Comparison of ENCODE assay signal across 9 mouse cellular contexts in genomic region chr3:89835362-89835761, GRCm38 (mm10). TPM values are rescaled to one million over a fixed set of nuclear protein-coding genes. Genes with fewer than 3 reads are reported as not detected.
DNase-seq lines count a peak whose midpoint lies in the region; ATAC-seq and TF ChIP-seq lines count a peak whose summit lies in the region.
"Had no signal": no experiment of that assay in that cellular context is flagged by ENCODE, and none has a peak within 500 bp of the region (broad histone marks: within the 10 kb centered on the region; RNA-seq: fewer than 3 reads in every experiment).

No protein-coding gene starts in this region.

- no peak overlapping the region for H3K27ac ChIP-seq in CH12.LX (ENCODE audit: insufficient read depth, low read depth)
- H3K27ac ChIP-seq in heart, adult 2 months, result peak overlapping the region; percentile 64
- peak overlapping the region; percentile 23; the same call in 1 of the 2 replicates for H3K27ac ChIP-seq in kidney, embryonic 15.5 days
- no peak overlapping the region for H3K27ac ChIP-seq in lung, embryonic 14.5 days (ENCODE audit: low read depth)
- no peak overlapping the region for H3K27ac ChIP-seq in hindbrain, embryonic 10.5 days
- H3K27ac ChIP-seq: limb, embryonic 15.5 days had no signal

- no peaks in the 10 kb centered on the region for H3K27me3 ChIP-seq in CH12.LX (replicated peaks)
- peaks cover 5% of the 10 kb centered on the region; the same call in 1 of the 2 replicates for H3K27me3 ChIP-seq in heart, adult 2 months (ENCODE audit: control insufficient read depth, insufficient read depth, low read length)
- peaks cover 49% of the 10 kb centered on the region for H3K27me3 ChIP-seq in kidney, embryonic 15.5 days
- H3K27me3 ChIP-seq in lung, embryonic 14.5 days (ENCODE audit: insufficient read depth, low read length), result peaks cover 33% of the 10 kb centered on the region
- peaks cover 45% of the 10 kb centered on the region for H3K27me3 ChIP-seq in hindbrain, embryonic 10.5 days (ENCODE audit: insufficient read depth, poor library complexity, severe bottlenecking)

- no peak overlapping the region for H3K4me3 ChIP-seq in CH12.LX (replicated peaks in 1 of 3; ENCODE audit: low read depth in 2 of 3, low read length in 2 of 3, poor library complexity in 1 of 3)
- H3K4me3 ChIP-seq in heart, adult 2 months, result no peak overlapping the region
- H3K4me3 ChIP-seq in kidney, embryonic 15.5 days (replicated peaks), result no peak overlapping the region
- no peak overlapping the region for H3K4me3 ChIP-seq in lung, embryonic 14.5 days (ENCODE audit: low read depth, low read length)
- no peak overlapping the region for H3K4me3 ChIP-seq in hindbrain, embryonic 10.5 days
- H3K4me3 ChIP-seq: limb, embryonic 15.5 days had no signal

- in situ Hi-C loops in CH12.LX (cut with MboI; ENCODE audit: low pct_ligation_motif_present, low pct_unique_long_range_greater_than_20kb, low sequenced_read_pairs), result no loop called here

- H3K9me3 ChIP-seq in CH12.LX (replicated peaks; ENCODE audit: low read length), result peaks cover 12% of the 10 kb centered on the region
- H3K9me3 ChIP-seq in kidney, embryonic 15.5 days (replicated peaks), result no peaks in the 10 kb centered on the region
- H3K9me3 ChIP-seq in lung, embryonic 14.5 days (ENCODE audit: low read depth, low read length), result no peaks in the 10 kb centered on the region
- no peaks in the 10 kb centered on the region for H3K9me3 ChIP-seq in hindbrain, embryonic 10.5 days
- H3K9me3 ChIP-seq: limb, embryonic 15.5 days had no signal

- ATAC-seq in kidney, embryonic 15.5 days (replicated peaks; ENCODE audit: low FRiP score), result 0 out of 2 replicates have a peak, but pooled peaks have one; percentile 33
- ATAC-seq in lung, embryonic 14.5 days (ENCODE audit: insufficient read depth), result no peak
- no peak for ATAC-seq in cerebellum, adult (ENCODE audit: insufficient number of reproducible peaks, low FRiP score, low TSS enrichment)
- ATAC-seq in activated CD4-positive, CD25-positive, alpha-beta regulatory T cell, adult 4 months, result no peak

- no peak for TF ChIP-seq RAD21 in CH12.LX (IDR thresholded peaks at IDR 0.05; ENCODE audit: low read depth, low read length)

- DNase-seq in CH12.LX (ENCODE audit: extremely low read depth), result no peak
- DNase-seq in heart, adult 2 months, result peak; percentile 59 to 74
- peak; percentile 39 for DNase-seq in lung, embryonic 14.5 days
- DNase-seq in layer of hippocampus, adult 11-12 months (ENCODE audit: low spot score), result no peak
- DNase-seq in hindbrain, embryonic 10.5 days (ENCODE audit: low spot score), result no peak

- TF ChIP-seq POLR2A in CH12.LX (IDR thresholded peaks at IDR 0.05; ENCODE audit: low read depth, low read length), result no peak
- peak; percentile 37; the same call in 1 of the 2 replicates for TF ChIP-seq POLR2A in heart, adult 2 months (IDR thresholded peaks at IDR 0.05; ENCODE audit: insufficient read depth, low read depth, low read length)

- no peak for TF ChIP-seq CTCF in CH12.LX (conservative IDR thresholded peaks at IDR 0.05 in 1 of 2, IDR thresholded peaks at IDR 0.05 in 1 of 2; ENCODE audit: low read depth in 2 of 2, low read length in 2 of 2)
- TF ChIP-seq CTCF in heart, adult 2 months (IDR thresholded peaks at IDR 0.05), result no peak
- no peak for TF ChIP-seq CTCF in lung, embryonic 14.5 days (IDR thresholded peaks at IDR 0.05; ENCODE audit: low read depth)

- no peaks in the 10 kb centered on the region for H3K36me3 ChIP-seq in CH12.LX (replicated peaks in 1 of 2; ENCODE audit: control insufficient read depth in 1 of 2, insufficient read depth in 1 of 2, low read length in 1 of 2)
- H3K36me3 ChIP-seq in heart, adult 2 months (ENCODE audit: control insufficient read depth, insufficient read depth, low read length), result peaks cover 10% of the 10 kb centered on the region; the same call in 1 of the 2 replicates
- H3K36me3 ChIP-seq in kidney, embryonic 15.5 days, result no peaks in the 10 kb centered on the region
- H3K36me3 ChIP-seq in lung, embryonic 14.5 days (ENCODE audit: insufficient read depth), result no peaks in the 10 kb centered on the region
- H3K36me3 ChIP-seq in hindbrain, embryonic 10.5 days, result no peaks in the 10 kb centered on the region
- H3K36me3 ChIP-seq: limb, embryonic 15.5 days had no signal

- dilution Hi-C loops in CH12.LX (cut with MboI; ENCODE audit: extremely low pct_ligation_motif_present, extremely low pct_unique_long_range_greater_than_20kb, low sequenced_read_pairs), result no loop called here

- H3K4me1 ChIP-seq in CH12.LX (ENCODE audit: control insufficient read depth in 1 of 2, insufficient read depth in 2 of 2), result peaks cover 0 to 10% of the 10 kb centered on the region in 2 experiments; a peak in 2 of 4 replicates
- H3K4me1 ChIP-seq in heart, adult 2 months (ENCODE audit: control insufficient read depth, insufficient read depth, low read length), result peaks cover 12% of the 10 kb centered on the region
- peaks cover 16% of the 10 kb centered on the region for H3K4me1 ChIP-seq in kidney, embryonic 15.5 days
- H3K4me1 ChIP-seq in lung, embryonic 14.5 days (ENCODE audit: insufficient read depth), result no peaks in the 10 kb centered on the region
- H3K4me1 ChIP-seq in hindbrain, embryonic 10.5 days (replicated peaks), result peaks cover 12% of the 10 kb centered on the region

- intact Hi-C loops in heart, adult 2 months (cut with DNase I), result loop anchor here (1.0 kb wide), 1 partner anchor 18 kb away; no protein-coding TSS in a partner anchor

- no peak overlapping the region for H3K9ac ChIP-seq in CH12.LX (ENCODE audit: insufficient read depth, low read depth)
- H3K9ac ChIP-seq in heart, adult 2 months (ENCODE audit: low read depth, low read length), result peak overlapping the region; percentile 17; the same call in 1 of the 2 replicates
- no peak overlapping the region for H3K9ac ChIP-seq in kidney, embryonic 15.5 days
- H3K9ac ChIP-seq in lung, embryonic 14.5 days, result no peak overlapping the region
- H3K9ac ChIP-seq: limb, embryonic 15.5 days had no signal

- 25% methylated on average over 8 of the region's 8 CpGs for WGBS in heart, adult 2 months
- WGBS in kidney, embryonic 15.5 days, result 45% methylated on average over 8 of the region's 8 CpGs
- WGBS in lung, embryonic 14.5 days, result 27% methylated on average over 8 of the region's 8 CpGs
- 50% methylated on average over 8 of the region's 8 CpGs for WGBS in hindbrain, embryonic 10.5 days

- no peak for TF ChIP-seq EP300 in CH12.LX (IDR thresholded peaks at IDR 0.05; ENCODE audit: low read length)
- TF ChIP-seq EP300 in heart, adult 2 months (IDR thresholded peaks at IDR 0.05; ENCODE audit: insufficient read depth, low read depth, low read length), result peak; percentile 80

- H3K4me2 ChIP-seq in CH12.LX (ENCODE audit: insufficient read depth, low read depth, poor library complexity, severe bottlenecking), result 0 out of 2 replicates have a peak overlapping the region, but pooled peaks have one; percentile 2
- no peak overlapping the region for H3K4me2 ChIP-seq in kidney, embryonic 15.5 days
- H3K4me2 ChIP-seq in lung, embryonic 14.5 days, result no peak overlapping the region
- H3K4me2 ChIP-seq: limb, embryonic 15.5 days had no signal

- H3K79me2 ChIP-seq in CH12.LX (replicated peaks; ENCODE audit: control insufficient read depth, extremely low read depth, insufficient read depth, poor library complexity, severe bottlenecking), result no peaks in the 10 kb centered on the region
- no peaks in the 10 kb centered on the region for H3K79me2 ChIP-seq in heart, adult 2 months (replicated peaks; ENCODE audit: control insufficient read depth, insufficient read depth, low read length)

TF ChIP-seq in CH12.LX, 34 proteins besides CTCF, POLR2A, EP300 and RAD21:
- TF ChIP-seq RCOR1 (conservative IDR thresholded peaks at IDR 0.05; ENCODE audit: low read depth, low read length) (no peak), KAT2A (IDR thresholded peaks at IDR 0.05; ENCODE audit: insufficient replicate concordance, low read length) (no peak), NELFE (IDR thresholded peaks at IDR 0.05; ENCODE audit: low read depth, low read length) (no peak), GABPA (IDR thresholded peaks at IDR 0.05; ENCODE audit: insufficient replicate concordance, low read depth, low read length) (no peak), ZC3H11A (IDR thresholded peaks at IDR 0.05; ENCODE audit: low read depth, low read length) (no peak), MAX (IDR thresholded peaks at IDR 0.05; ENCODE audit: low read length) (no peak), BHLHE40 (IDR thresholded peaks at IDR 0.05; ENCODE audit: low read depth, low read length) (no peak), MXI1 (IDR thresholded peaks at IDR 0.05; ENCODE audit: low read depth, low read length) (no peak), JUN (IDR thresholded peaks at IDR 0.05; ENCODE audit: insufficient read depth, low read depth, low read length) (no peak), ZKSCAN1 (IDR thresholded peaks at IDR 0.05; ENCODE audit: borderline replicate concordance, low read depth, low read length) (no peak), TBP (conservative IDR thresholded peaks at IDR 0.05; ENCODE audit: low read depth, low read length) (no peak), ZMIZ1 (IDR thresholded peaks at IDR 0.05; ENCODE audit: low read depth, low read length) (no peak), ETS1 (conservative IDR thresholded peaks at IDR 0.05; ENCODE audit: low read depth, low read length) (no peak), E2F4 (IDR thresholded peaks at IDR 0.05; ENCODE audit: insufficient replicate concordance, low read depth, low read length) (no peak), HCFC1 (IDR thresholded peaks at IDR 0.05; ENCODE audit: low read depth, low read length) (no peak), CHD2 (IDR thresholded peaks at IDR 0.05; ENCODE audit: low read length) (no peak), USF2 (conservative IDR thresholded peaks at IDR 0.05; ENCODE audit: low read depth, low read length) (no peak), PAX5 (IDR thresholded peaks at IDR 0.05; ENCODE audit: low read length) (no peak)

RNA-seq across cellular contexts. Expression of gene She, which starts 4.2 kb away (rescaled TPM):
- total RNA-seq in CH12.LX (2012; rRNA removed) (not detected in 2 replicates), CH12.LX (2014; rRNA removed) (not detected in 2 replicates)
- not detected in 2 replicates for polyA plus RNA-seq in CH12.LX (2012; ENCODE audit: insufficient read length, low read depth)
- 10 to 100 TPM; 12.3 to 13.3 TPM for total RNA-seq in heart, adult 2 months (2021)
- polyA plus RNA-seq in heart, adult 2 months (2012; rRNA removed), result 3.4 and 7.7 TPM in 2 replicates
- polyA plus RNA-seq in kidney, embryonic 15.5 days (2015; fragmentation: Nextera tagmentation; extraction: Ambion mirVana), result 6.6 and 7.5 TPM in 2 replicates
- 11.7 and 12.1 TPM in 2 replicates for polyA plus RNA-seq in lung, embryonic 14.5 days (2014; fragmentation: Nextera tagmentation; extraction: Ambion mirVana)
- 2.3 and 2.8 TPM in 2 replicates for polyA plus RNA-seq in hindbrain, embryonic 10.5 days (2016; fragmentation: Nextera tagmentation; extraction: Ambion mirVana)
- polyA plus RNA-seq in activated CD4-positive, CD25-positive, alpha-beta regulatory T cell, adult 4 months (2017; shearing (Covaris generic)), result 10 to 100 TPM in 1 of 2 experiments, 1 to 10 TPM in 1; 8.7 to 10.2 TPM

Comparison
In these comparisons a context has a peak if more than half of its experiments do, and no peak if none do; other contexts are left out.
1. DNase-seq: peak in heart, adult 2 months (2 of 2) and lung, embryonic 14.5 days (single experiment); none in CH12.LX (single experiment), layer of hippocampus, adult 11-12 months (single experiment) and hindbrain, embryonic 10.5 days (single experiment).
2. H3K27ac ChIP-seq: peak in heart, adult 2 months (single experiment) and kidney, embryonic 15.5 days (single experiment); none in CH12.LX (single experiment), lung, embryonic 14.5 days (single experiment) and hindbrain, embryonic 10.5 days (single experiment).